Mouse (Mus musculus): ENCODE results near the gene Ust.
A peak's percentile ranks its signal among the peaks of the same experiment; 100 is the strongest.

The Ust gene

GRCm38 (mm10) chr10:8330958-8331357, 187.7 kb downstream of the Ust start:
- DNase-seq (ENCODE audit: low read depth, low spot score): no peak

DNA sequence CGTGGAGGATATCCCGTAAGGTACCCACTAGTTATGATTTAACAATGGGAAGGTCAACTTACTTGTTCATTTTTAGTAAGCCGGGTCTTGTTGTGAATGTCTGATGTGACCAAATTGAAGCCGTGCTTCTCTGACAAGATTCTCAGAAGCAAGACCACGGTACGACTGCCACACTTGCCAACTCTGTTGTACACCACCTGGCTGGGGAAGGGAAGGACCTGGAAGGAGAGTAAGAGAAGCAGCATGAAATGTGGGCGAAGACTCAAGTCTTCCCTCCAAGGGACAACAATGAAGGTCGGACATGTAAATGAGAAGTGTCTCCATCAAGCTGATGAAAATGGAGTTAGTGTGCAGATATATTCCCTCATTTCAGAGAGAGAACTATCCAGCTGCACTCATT, 188.6 kb downstream of the Ust start:
- DNase-seq (ENCODE audit: low read depth, low spot score): no peak

DNA sequence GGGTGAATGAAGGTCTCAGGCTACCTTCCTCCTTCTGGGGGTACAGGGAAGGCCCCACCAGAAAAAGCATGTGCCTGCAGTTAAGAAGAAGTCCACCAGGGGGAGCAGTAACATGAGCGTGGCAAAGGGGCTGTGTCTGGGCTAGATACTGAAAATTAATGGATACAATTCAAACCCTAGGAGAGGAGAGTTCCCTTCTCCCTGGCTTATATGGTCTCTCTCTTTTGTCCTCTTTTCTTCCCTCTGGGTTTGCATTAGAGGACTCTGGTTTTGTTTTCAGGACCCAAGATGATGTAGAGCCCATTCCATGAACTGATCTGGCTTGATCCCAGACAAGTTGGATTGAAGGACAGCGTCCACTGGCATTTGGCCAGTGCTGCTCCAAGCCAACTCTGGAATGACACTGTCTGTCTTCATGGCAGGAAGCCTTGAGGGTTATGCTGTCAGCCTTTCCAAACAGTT, 195.3 kb downstream of the Ust start:
- DNase-seq (ENCODE audit: low read depth, low spot score): peak; percentile 29

- no peak for DNase-seq (ENCODE audit: low read depth, low spot score)
Measured at GRCm38 (mm10) chr10:8320771-8321170, 197.9 kb downstream of the Ust start.

GRCm38 (mm10) chr10:8309435-8309834, 209.2 kb downstream of the Ust start:
- DNase-seq (ENCODE audit: low read depth, low spot score): no peak

- DNase-seq (ENCODE audit: low read depth, low spot score): no peak
Measured at GRCm38 (mm10) chr10:8304211-8304610, 214.4 kb downstream of the Ust start.

DNA sequence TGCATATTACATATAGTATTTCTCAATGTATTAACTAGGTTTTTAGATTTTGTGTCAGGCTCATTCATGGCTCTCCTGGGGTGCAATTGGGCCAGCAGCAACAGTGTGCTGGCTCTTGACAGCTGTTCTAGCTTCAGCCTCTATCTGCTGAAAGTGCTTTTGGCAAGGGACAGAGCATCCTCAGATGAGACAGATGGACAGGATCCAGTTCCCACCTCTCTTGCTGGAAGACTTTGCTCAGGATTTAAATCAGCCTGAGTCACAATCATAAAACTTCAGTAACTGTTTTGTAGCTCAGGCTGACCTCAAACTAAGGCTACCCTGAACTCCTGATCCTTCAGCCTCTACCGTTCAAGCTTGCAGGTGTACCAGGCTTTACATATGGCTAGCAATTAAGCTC, 219.5 kb downstream of the Ust start:
- DNase-seq (ENCODE audit: low read depth, low spot score): no peak

DNA sequence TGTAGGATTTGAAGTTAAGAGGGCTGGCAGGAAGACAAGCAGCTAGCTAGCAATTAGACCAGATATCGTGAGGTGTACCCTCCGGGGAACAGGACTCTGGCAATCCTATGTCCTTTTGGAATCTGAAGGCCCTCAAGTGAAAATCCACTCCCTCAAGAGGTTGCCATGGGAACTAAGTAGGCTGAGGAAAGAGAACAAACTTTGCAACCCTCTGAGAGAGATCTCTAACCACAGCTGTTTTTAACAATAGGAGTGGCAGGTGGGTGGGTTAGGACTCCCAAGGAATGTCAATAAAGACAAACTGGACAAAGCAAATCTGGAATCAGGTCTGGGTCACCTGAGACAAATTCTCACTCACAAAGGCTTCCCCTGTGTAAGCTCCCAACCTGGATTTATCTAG, 221.4 kb downstream of the Ust start:
- DNase-seq (ENCODE audit: low read depth, low spot score): no peak

GRCm38 (mm10) chr10:8290661-8291060, 228.0 kb downstream of the Ust start:
- no peak for DNase-seq (ENCODE audit: low read depth, low spot score)

- DNase-seq (ENCODE audit: low read depth, low spot score): peak; percentile 22
Measured at GRCm38 (mm10) chr10:8287350-8287791, 231.3 kb downstream of the Ust start.

DNA sequence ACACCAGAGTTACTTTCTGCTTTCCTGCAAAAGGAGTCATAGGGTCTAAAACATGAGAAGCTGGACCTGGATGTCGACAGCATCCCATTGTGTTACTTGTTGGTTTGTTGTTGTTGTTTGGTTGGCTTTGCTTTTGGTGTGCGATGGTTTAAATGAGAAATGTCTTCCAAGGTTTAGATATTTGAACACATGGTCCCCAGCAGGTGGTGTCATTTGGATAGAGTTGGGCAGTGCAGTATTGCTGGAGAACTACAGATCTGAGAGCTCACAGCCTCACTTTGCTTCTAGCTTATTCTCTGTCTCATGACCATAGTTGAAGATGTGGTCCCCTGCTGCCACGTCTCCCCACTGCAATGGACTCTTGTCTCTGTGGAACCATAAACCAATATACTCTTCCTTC, 234.6 kb downstream of the Ust start:
- no peak for DNase-seq (ENCODE audit: low read depth, low spot score)

DNA sequence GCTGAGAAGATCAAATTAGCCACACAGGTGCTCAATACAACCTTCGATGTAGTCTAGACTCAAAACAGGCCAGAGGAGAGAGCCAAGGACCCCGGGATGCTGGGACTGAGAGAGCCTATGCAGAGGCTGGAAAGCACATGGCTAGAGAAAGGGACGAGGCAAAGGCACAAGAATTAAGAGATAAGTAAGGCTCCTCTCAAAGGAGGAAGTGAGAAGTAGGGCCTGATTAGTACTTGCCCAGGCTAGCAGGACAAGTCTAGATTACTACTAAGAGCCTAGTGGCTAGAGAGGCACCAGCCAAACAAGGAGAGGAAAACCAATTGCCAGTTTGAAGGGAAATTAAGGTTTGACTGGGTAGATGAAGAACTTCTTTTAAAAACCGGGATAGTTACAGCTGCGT, 241.5 kb downstream of the Ust start:
- peak; percentile 20 for DNase-seq (ENCODE audit: low read depth, low spot score)

- no peak for DNase-seq (ENCODE audit: low read depth, low spot score)
Measured at GRCm38 (mm10) chr10:8269681-8270080, 248.9 kb downstream of the Ust start.

DNA sequence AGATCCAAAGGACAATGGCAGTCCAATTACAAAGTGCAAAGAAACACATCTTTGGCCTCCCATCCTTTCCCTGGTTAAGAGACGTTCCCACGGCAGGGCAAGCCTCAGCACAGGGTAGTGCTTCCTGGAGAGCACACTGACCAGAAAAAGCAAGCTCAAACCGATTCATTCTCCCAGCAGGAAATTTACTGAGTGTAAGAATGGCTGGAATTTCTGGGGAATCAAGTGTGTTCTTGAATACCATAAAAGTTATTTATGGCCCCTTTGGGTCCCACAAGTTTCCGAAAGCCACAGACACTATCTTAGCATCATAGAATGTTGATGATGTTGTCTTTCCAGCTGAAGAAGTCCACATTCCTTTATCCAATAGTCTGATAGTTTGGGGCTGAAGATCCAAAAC, 258.9 kb downstream of the Ust start:
- no peak for DNase-seq (ENCODE audit: low read depth, low spot score)

DNA sequence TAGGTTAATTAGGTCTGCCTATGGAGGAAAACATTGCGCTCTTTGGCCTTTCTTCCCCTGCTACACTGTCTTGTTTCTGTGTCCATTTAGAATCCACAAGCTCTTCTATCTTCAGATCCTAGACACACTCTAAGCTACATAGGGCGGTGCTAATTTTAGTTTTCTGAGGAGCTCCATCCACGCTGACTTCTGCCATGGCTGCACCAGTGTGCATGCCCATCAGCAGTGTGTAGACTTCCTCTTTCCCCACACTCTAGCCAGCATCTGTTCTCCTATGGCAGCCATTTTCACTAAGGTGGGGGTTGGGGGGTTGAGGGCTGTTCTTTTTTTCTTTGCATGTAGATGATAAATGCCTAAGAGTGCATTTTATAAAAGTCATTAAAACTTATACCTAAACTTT, 268.6 kb downstream of the Ust start:
- no peak for DNase-seq (ENCODE audit: low read depth, low spot score)

GRCm38 (mm10) chr10:8242336-8242735, 276.3 kb downstream of the Ust start:
- DNase-seq (ENCODE audit: low read depth, low spot score): peak; percentile 69

- DNase-seq (ENCODE audit: low read depth, low spot score): no peak
Measured at GRCm38 (mm10) chr10:8240703-8241102, 277.9 kb downstream of the Ust start.

- peak; percentile 72 for DNase-seq (ENCODE audit: low read depth, low spot score)
Measured at GRCm38 (mm10) chr10:8240242-8240641, 278.4 kb downstream of the Ust start.

GRCm38 (mm10) chr10:8236780-8237571, 281.6 kb downstream of the Ust start:
- DNase-seq (ENCODE audit: low read depth, low spot score): no peak

DNA sequence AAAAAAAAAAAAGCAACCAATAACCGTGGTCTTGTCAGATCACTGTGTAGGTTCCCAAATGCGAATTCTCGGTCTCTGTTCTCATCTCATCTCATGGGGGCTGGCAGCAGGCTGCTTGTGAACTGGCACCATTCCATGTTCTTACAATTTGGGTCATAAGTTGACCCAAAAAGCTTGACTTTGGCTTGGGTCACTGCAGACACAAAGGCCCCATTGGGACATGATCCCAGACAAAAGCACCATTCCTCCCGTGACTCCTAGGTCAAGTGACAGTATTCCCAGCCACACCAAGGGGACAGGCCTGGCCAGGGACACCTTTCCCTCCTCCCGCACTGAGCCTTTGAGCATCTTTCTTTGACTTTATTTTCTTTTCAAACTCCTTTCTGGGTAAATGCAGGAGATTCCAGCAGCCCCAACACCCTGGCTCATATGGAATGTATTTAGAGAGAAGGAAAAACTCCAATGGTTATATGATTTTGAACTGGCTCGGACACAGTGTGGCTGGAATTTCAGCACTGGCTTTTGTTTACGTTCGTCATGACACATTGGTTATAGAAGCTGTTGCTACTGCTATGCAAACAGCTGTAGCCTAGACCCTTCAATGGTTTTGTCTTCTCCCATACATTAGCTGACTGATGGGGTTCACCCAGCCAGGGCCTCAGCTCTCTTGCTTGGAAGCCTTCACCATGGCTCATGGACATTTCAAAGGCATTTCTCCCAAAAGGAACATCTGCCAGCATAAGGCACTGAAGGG, 285.3 kb downstream of the Ust start:
- no peak for DNase-seq (ENCODE audit: low read depth, low spot score)

DNA sequence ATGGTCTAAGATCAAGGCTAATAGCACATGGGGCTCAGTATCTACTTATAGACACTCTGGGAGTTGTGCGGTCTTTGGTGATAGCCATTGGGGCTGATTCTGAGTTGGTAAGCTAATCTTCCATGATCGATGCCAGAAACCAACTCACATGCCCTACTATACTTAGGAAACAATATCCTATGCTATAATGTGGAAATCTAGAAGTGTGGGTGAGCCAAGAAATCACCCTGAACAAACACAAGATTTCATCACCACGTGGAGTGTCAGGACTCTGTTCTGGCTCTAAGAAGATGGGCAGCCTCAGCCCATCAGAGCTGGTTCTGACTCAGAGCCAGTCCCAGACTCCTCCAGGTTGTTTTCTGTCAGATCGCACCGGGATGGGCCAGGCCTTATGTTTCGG, 286.1 kb downstream of the Ust start:
- no peak for DNase-seq (ENCODE audit: low read depth, low spot score)

- no peak for DNase-seq (ENCODE audit: low read depth, low spot score)
Measured at GRCm38 (mm10) chr10:8228375-8228743, 290.3 kb downstream of the Ust start.
